Mouse (Mus musculus): ENCODE results near the gene Ccm2. TPM values are rescaled to one million over a fixed set of nuclear protein-coding genes. Genes with fewer than 3 reads are reported as not detected.

Gene Ccm2
- total RNA-seq, 2 experiments from 2014 or later, result 23.9 to 24.3 TPM

DNA sequence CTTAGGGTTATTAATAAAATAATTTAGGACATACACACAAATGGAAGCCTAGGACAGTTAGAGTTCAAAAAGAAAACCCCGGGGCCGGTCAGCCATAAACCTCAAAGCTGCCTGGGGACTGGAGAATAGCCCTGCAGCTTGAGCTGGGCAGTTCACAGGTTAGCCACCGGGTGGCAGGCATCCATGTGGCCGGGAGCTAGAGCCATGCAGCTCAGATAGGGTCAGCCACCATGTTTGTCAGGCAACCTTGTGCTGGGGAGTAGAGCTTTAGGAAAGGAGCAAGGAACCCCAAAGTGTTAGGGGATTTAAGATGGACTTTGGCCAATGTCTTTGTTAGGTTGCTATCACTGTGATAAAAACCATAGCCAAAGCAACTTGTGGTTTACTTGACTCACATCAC, 81.9 kb downstream of the Ccm2 start:
- DNase-seq (ENCODE audit: low spot score), result no peak
- intact Hi-C loops (cut with DNase I), result loop anchor here (5.0 kb wide), 2 partner anchors 81 to 101 kb away; partner anchors contain the start of gene Ccm2

DNA sequence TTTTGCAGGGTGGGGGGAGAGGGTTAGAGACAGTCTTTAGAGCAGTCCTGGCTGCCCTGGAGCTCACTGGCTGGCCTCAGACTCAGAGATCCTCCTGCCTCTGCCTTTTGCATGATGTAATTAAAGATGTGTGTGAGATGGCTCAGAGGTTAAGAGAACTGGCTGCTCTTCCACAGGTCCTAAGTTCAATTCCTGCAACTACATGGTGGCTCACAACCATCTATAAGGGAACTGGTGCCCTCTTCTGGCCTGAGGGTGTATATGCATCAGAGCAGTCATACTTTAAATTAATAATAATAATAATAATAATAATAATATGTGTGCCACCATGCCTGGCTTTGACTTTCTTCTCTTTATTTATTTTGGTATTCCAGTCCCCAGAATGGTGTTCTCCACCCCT, 83.0 kb downstream of the Ccm2 start:
- no peak for DNase-seq (ENCODE audit: low spot score)
- intact Hi-C loops (cut with DNase I), result loop anchor here (5.0 kb wide), 2 partner anchors 82 to 102 kb away; partner anchors contain the start of gene Ccm2

DNA sequence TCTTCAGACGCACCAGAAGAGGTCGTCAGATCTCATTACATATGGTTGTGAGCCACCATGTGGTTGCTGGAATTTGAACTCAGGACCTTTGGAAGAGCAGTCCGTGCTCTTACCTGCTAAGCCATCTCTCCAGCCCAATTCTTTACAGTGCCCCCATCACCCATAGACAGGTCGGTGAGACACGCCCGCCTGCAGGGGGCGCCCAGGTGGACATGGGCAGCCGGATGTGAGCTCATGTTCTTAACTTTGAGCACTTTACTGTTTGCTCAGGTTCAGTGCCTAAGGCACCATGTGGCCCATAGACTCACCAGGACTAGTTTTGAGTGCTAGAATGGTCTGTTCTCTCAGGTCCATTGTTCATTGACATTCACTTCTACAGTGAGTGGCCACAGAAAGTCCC, 89.5 kb downstream of the Ccm2 start:
- no peak for DNase-seq (ENCODE audit: low spot score)
- intact Hi-C loops (cut with DNase I), result no loop called here

DNA sequence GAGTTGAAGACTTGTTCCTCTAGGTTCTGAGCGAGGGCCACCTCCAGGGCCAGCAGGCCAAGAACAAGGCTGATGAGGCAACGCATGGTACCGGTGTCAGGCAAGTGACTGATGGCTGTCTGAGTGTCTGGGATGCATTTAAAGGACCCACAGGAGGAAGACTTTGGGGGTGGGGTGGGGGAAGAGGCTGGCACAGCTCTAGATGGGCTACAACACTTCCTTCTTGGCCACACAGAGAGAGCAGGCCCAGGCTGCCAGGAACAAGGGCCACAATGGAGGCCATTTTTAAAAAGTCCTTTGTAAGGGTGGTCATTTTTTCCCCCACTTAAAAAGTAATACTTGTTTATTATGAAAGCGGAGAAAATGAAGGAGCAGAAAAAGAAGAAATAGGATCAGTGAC, 91.8 kb downstream of the Ccm2 start, which contains the start of gene Wap:
Gene Wap, minus strand, starts transcription at position 101 of the 400 bp plus-strand sequence.
- intact Hi-C loops (cut with DNase I), result no loop called here
- DNase-seq (ENCODE audit: low spot score), result no peak

DNA sequence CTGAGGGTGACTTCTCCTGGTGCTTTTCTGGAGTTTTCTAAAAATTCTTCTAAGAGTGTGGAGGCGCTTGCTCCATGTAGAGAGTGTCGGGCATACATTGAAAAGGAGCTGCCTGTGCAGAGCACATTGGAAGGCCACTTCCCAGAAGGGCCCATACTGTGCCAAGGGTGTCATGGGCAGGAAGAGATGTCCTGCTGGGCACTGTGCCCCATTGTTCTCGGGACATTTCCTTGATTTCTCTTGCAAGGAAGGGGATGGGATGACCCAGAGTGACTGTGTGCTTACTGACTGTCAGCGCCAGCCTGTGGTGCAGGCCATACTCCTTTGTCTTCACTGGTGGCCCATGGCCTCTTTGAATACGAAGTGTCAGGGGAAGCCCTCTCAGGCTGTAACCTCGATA, 92.4 kb downstream of the Ccm2 start:
- intact Hi-C loops (cut with DNase I), result no loop called here
- no peak for DNase-seq (ENCODE audit: low spot score)

DNA sequence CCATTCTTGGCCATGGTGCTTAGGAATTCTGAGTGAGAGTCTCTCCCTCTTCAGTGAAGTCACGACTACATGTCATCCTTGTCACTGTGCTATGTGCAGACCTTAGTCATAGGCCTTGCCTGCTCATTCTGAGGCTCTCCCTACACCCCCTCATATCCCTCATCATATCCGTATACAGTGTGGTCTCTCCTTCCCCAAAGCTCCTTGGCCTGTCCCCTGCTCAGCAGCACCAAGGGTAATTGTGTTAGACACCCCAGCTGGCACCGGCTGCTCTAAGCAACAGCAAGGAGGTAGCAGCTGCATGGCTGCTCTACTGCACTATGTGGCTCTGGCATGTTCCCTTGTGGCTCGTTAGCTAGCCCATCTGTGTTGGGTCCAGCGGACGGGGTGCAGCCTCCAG, 97.9 kb downstream of the Ccm2 start:
- intact Hi-C loops (cut with DNase I), result no loop called here
- no peak for DNase-seq (ENCODE audit: low spot score)

Other genes starting within 250 kb of the Ccm2 start
- 10 to 100 TPM; 38.5 to 39.0 TPM for gene Zmiz2, start 157.8 kb upstream of the Ccm2 start, total RNA-seq (2021)
- gene Ppia, start 131.4 kb upstream of the Ccm2 start, total RNA-seq (2021), result 100 to 1,000 TPM; 316 to 357 TPM
- 10 to 100 TPM; 67.7 to 69.4 TPM for gene H2afv, start 102.4 kb upstream of the Ccm2 start, total RNA-seq (2021)
- gene Purb, start 71.0 kb upstream of the Ccm2 start, total RNA-seq (2021), result 10 to 100 TPM; 34.4 to 36.8 TPM
- gene Myo1g, start 25.9 kb upstream of the Ccm2 start, total RNA-seq (2021), result 1 to 10 TPM; 1.5 to 2.4 TPM
- gene Nacad, start 59.2 kb downstream of the Ccm2 start, total RNA-seq (2021), result 1 to 10 TPM in 1 of 2 experiments, under 1 TPM in 1; 0.49 to 1.1 TPM
- gene Tbrg4, start 79.2 kb downstream of the Ccm2 start, total RNA-seq (2021), result 100 to 1,000 TPM in 1 of 2 experiments, 10 to 100 TPM in 1; 98.2 to 109 TPM
- not detected for gene Wap, start 91.8 kb downstream of the Ccm2 start, total RNA-seq (2021)
- 1 to 10 TPM; 5.8 to 7.0 TPM for gene Ramp3, start 111.6 kb downstream of the Ccm2 start, total RNA-seq (2021)